Mouse (Mus musculus) testis, adult 2 months (tissue): ENCODE data around the gene Clec16a. TPM values are rescaled to one million over a fixed set of nuclear protein-coding genes. Genes with fewer than 3 reads are reported as not detected.
A peak's percentile ranks its signal among the peaks of the same experiment; 100 is the strongest.

Experiments
- H3K27ac ChIP-seq: fragments of 200-500 bp; 2 replicates; pipeline ENCODE4 v1.5.1; 2012; ENCODE audit warnings: low read depth, low read length; ENCODE audit not compliant: control insufficient read depth, insufficient read depth
- H3K27me3 ChIP-seq: fragments of 200-500 bp; 2 replicates; pipeline ENCODE4 v1.6.1; 2012; ENCODE audit warnings: mild to moderate bottlenecking, low read length, moderate library complexity; ENCODE audit not compliant: control insufficient read depth, insufficient read depth
- H3K36me3 ChIP-seq: fragments of 200-500 bp; 2 replicates; pipeline ENCODE4 v1.6.1; 2012; ENCODE audit warnings: mild to moderate bottlenecking, low read length; ENCODE audit not compliant: control insufficient read depth, insufficient read depth
- H3K4me1 ChIP-seq: fragments of 200-500 bp; 2 replicates; pipeline ENCODE4 v1.6.1; 2012; ENCODE audit warnings: low read length; ENCODE audit not compliant: control insufficient read depth, insufficient read depth
- H3K4me3 ChIP-seq: fragments of 200-500 bp; 2 replicates; pipeline ENCODE4 v1.5.1; 2012; ENCODE audit warnings: low read depth, mild to moderate bottlenecking, low read length, moderate library complexity, mixed read lengths; ENCODE audit not compliant: control insufficient read depth
- CTCF ChIP-seq: fragments of 200-500 bp; IDR thresholded peaks from 2 replicates; pipeline ENCODE4 v1.5.1; 2012; ENCODE audit warnings: low read depth, mild to moderate bottlenecking, inconsistent platforms, low read length, moderate library complexity; ENCODE audit not compliant: control insufficient read depth, insufficient read depth, insufficient replicate concordance
- POLR2A ChIP-seq: fragments of 200-500 bp; IDR thresholded peaks from 2 replicates; pipeline ENCODE4 v1.6.1; 2012; ENCODE audit warnings: low read depth, mild to moderate bottlenecking, inconsistent platforms, low read length, moderate library complexity; ENCODE audit not compliant: control insufficient read depth
- polyA plus RNA-seq: library from polyadenylated mRNA; depleted of rRNA; stranded (reverse); fragments of >200 nt; gene quantifications from 2 replicates; pipeline ENCODE4 v1.2.3, GENCODE M21; 2012

The Clec16a gene
- polyA plus RNA-seq, 1 experiment = 30.8 TPM

DNA sequence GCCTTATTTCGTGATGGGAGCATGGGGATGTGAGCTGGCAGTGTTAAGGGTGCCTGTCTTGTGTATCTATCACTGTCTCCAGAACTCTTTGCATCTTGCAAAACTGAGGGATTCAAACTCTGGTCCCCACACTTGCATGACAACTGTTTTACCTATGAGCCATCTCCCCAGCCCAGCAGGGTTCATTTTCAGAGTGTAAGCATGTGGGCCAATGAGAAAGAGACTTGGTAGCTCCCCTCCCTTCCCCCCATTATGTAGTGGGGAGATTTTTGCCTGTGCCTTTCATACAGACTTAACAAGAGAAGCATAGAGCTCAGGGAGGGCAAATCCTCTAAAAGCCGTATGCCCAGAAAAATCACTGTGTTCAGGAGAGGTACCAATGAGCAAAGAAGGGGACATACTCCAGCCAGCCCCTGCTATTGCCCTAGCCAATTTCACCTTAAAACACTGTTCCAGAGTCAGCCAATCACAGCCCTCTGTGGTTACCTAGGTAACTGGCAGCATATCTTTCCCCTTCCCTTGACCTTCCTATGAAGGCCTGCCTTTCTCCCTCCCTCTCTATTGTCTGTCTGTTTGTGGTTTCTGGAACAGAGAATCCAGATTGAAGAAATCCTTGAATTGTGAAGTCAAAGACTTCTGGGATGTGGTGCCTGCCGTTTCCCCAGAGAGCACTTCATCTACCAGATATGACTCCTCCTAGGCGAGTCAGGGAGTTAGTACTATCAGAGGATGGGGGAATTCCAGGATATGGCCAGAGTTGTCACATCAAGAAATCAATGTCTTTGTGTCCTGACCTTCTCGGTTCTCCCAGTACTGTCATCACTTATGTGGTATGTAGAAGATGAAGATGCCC lies 55.0 kb downstream of the Clec16a start:
- no peaks in the 10 kb centered on the region for H3K4me1 ChIP-seq
- no peaks in the 10 kb centered on the region for H3K27me3 ChIP-seq
- no peak overlapping the region for H3K27ac ChIP-seq
- H3K4me3 ChIP-seq = peak overlapping the region; percentile 55; the same call in 1 of the 2 replicates
- no peak for TF ChIP-seq POLR2A
- TF ChIP-seq CTCF = no peak
- no peaks in the 10 kb centered on the region for H3K36me3 ChIP-seq

DNA sequence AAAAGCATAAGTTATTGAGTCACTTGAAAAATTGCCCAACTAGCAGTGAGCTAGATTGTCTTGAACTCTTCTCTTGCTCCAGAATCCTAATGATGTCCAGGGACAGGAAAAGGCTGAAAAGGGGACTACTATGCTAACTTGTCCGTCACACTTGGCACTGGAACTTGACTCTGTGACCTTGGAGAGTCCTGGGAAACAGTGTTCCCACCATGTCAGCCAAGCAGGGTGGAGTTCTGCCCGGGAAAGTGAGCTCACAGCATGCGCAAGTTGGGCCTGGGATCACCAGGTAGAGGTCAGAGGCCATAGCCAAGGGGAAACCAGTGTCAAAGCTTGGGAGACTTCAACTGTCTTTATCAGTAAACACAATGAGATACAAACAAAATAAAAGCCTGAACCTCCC lies 62.7 kb downstream of the Clec16a start:
- Histone ChIP-seq H3K36me3 (no peaks in the 10 kb centered on the region; the same call in none of the 2 replicates), H3K4me1 (no peaks in the 10 kb centered on the region), H3K27me3 (no peaks in the 10 kb centered on the region), H3K27ac (no peak overlapping the region), H3K4me3 (no peak overlapping the region)
- TF ChIP-seq CTCF = no peak
- TF ChIP-seq POLR2A = no peak

DNA sequence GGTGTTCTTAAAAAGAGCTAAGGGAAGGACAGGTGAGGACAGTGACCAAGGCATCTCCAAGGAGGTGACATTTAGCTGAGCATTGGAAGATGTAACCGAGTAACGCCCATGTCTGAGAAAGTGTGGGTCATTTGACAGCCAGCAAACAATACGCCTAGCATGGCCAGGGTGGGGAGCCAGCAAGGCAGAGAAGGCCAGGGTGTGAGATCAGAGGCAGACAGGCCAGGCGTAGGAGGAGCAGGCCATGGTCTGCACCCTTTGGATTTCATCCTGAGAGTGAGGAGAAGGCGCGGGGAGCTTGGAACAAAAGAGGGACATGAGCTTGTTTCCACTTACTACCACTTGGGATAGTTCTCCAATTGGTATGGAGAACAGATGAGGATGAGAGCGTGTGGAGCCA lies 64.8 kb downstream of the Clec16a start:
- no peak overlapping the region for H3K4me3 ChIP-seq
- no peak overlapping the region for H3K27ac ChIP-seq
- no peaks in the 10 kb centered on the region for H3K27me3 ChIP-seq
- no peaks in the 10 kb centered on the region; the same call in none of the 2 replicates for H3K36me3 ChIP-seq
- H3K4me1 ChIP-seq = no peaks in the 10 kb centered on the region
- TF ChIP-seq POLR2A = no peak
- no peak for TF ChIP-seq CTCF

DNA sequence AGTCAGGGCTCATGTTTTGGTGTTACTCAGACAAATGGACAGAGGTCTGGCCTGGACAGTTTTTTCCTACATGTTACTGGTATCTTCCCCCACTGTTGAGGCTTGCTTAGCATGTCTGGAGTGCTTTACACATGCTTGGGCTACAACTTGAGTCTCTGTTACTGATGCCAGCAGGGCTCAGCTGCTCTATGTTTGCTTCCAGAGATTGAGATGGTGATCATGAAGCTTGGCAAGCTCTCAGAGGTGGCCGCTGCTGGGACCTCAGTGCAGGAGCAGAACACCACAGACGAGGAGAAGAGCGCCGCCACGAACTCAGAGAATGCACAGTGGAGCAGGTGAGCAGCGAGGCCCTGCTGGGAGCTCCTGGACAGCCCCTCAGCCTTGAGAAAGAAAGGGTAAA lies 65.7 kb downstream of the Clec16a start:
- Histone ChIP-seq H3K4me1 (no peaks in the 10 kb centered on the region), H3K36me3 (no peaks in the 10 kb centered on the region; the same call in none of the 2 replicates), H3K27me3 (no peaks in the 10 kb centered on the region), H3K27ac (no peak overlapping the region), H3K4me3 (no peak overlapping the region)
- TF ChIP-seq POLR2A (no peak), CTCF (no peak)

DNA sequence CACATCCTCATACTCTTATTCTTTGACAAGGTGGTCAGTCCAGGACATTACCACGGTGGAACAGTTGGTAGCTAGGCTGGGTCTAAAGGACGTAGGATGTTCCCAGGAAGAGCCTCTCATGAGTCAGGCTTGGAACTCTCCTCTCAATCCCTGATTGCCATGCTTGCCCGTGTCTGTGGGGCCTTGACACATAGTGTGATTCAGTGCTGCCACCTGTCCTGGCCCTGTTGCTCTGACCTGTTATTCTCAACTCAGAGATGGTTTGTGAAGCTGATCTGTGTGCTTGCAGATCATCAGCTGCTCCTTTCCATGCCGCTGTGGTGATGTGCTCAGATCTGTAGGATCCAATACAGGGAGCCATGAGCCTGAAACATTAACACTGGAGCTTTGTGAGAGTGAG lies 66.2 kb downstream of the Clec16a start:
- Histone ChIP-seq H3K27ac (no peak overlapping the region), H3K4me3 (no peak overlapping the region), H3K36me3 (peaks cover 3% of the 10 kb centered on the region), H3K4me1 (no peaks in the 10 kb centered on the region), H3K27me3 (no peaks in the 10 kb centered on the region)
- TF ChIP-seq CTCF (no peak), POLR2A (no peak)

DNA sequence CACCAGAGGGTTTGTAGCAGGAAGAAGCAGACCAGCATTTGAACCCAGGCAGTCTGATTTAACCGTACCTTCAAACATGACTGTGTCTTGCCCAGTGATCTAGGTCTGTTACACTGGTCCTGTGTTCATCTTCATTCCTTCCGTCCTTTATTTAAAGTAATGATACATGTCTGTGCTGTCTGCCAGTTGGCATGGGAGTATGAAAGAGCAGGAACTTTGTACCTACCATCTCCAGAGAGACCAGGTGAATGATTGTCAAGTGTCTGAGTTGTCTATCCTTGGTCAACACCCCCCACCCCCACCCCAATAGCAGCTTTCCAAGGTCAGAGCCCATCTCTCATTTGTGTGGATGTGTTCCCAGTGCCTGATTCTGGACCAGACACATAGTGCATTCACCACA lies 68.9 kb downstream of the Clec16a start:
- Histone ChIP-seq H3K27me3 (no peaks in the 10 kb centered on the region), H3K36me3 (peaks cover 3% of the 10 kb centered on the region), H3K27ac (no peak overlapping the region), H3K4me3 (no peak overlapping the region), H3K4me1 (no peaks in the 10 kb centered on the region)
- TF ChIP-seq CTCF (no peak), POLR2A (no peak)

DNA sequence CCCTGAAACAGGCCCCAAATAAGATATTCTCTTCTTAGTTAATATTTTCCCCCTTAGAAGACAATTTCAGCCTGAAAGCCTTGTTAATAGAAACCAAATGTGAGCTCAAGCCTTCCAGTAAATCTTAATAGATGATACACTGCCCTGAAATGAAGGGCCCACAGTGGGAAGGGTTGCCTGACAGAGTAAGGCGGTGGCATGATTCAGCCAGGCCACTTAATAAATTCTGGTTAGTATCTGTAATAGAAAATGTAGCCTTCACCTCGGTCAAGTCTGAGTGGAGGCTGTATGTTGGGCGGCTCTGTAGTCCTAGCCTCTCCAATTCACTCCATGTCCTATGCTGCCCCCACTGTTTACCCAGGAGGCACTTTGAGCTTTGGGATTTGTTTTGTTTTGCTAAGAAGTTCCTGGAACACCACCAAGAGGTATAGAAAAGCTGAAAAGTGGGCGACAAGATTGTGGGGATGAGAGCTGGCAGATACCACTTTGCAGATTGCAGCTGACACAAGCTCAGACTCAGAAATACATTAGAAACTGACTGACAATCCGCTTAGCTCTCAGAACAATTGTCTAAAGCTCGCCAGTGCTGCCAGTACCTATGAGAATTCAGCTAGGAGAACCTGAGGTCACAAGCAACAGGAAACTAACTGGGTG lies 75.9 kb downstream of the Clec16a start:
- Histone ChIP-seq H3K27ac (no peak overlapping the region), H3K27me3 (no peaks in the 10 kb centered on the region), H3K36me3 (no peaks in the 10 kb centered on the region; the same call in none of the 2 replicates), H3K4me3 (no peak overlapping the region), H3K4me1 (no peaks in the 10 kb centered on the region)
- TF ChIP-seq CTCF = no peak
- TF ChIP-seq POLR2A = no peak
